Mouse (Mus musculus) heart, postnatal 10 days (tissue): ENCODE data around the gene Cbfa2t2. TPM values are rescaled to one million over a fixed set of nuclear protein-coding genes. Genes with fewer than 3 reads are reported as not detected.

Experiments
- DNase-seq, 2 experiments: peaks; one replicate each; pipeline ENCODE4 v3.0.0; 2021
- intact Hi-C: fragments of 180-260 bp; cut with DNase I; formaldehyde crosslinking; loops from one replicate; pipeline ENCODE4 v1.15.1; 2025
- total RNA-seq, 2 experiments: library from RNA; stranded (reverse); gene quantifications; 2 replicates each; pipeline ENCODE4 v1.2.3; 2021

Gene Cbfa2t2
- total RNA-seq, 2 experiments from 2014 or later, result 23.5 to 25.3 TPM

- intact Hi-C loops, result no loop called here
- DNase-seq, result no peak
Measured at GRCm38 (mm10) chr2:154423548-154423947, 12.7 kb upstream of the Cbfa2t2 start.

- DNase-seq, result no peak
- intact Hi-C loops, result no loop called here
Measured at GRCm38 (mm10) chr2:154425522-154425921, 10.8 kb upstream of the Cbfa2t2 start.

GRCm38 (mm10) chr2:154426188-154426904 lies 9.9 kb upstream of the Cbfa2t2 start:
- intact Hi-C loops, result no loop called here
- no peak for DNase-seq

GRCm38 (mm10) chr2:154426905-154427852 lies 9.1 kb upstream of the Cbfa2t2 start:
- intact Hi-C loops, result no loop called here
- no peak for DNase-seq

- intact Hi-C loops, result no loop called here
Measured at GRCm38 (mm10) chr2:154427853-154428360, 8.4 kb upstream of the Cbfa2t2 start.

GRCm38 (mm10) chr2:154430566-154430965 lies 5.7 kb upstream of the Cbfa2t2 start:
- intact Hi-C loops, result no loop called here
- DNase-seq, result no peak

More at GRCm38 (mm10) chr2:154427853-154428360, 8.4 kb upstream of the Cbfa2t2 start:
- DNase-seq, result no peak

- intact Hi-C loops, result no loop called here
- DNase-seq, result no peak
Measured at GRCm38 (mm10) chr2:154432696-154433095, 3.6 kb upstream of the Cbfa2t2 start.

- intact Hi-C loops, result no loop called here
- DNase-seq, result no peak
Measured at GRCm38 (mm10) chr2:154433391-154433790, 2.9 kb upstream of the Cbfa2t2 start.

GRCm38 (mm10) chr2:154434690-154435089 lies 1.6 kb upstream of the Cbfa2t2 start:
- intact Hi-C loops, result no loop called here
- no peak for DNase-seq

- intact Hi-C loops, result no loop called here
- peak; percentile 98 to 99 for DNase-seq
Measured at GRCm38 (mm10) chr2:154436076-154436457, 214 bp upstream of the Cbfa2t2 start.

- intact Hi-C loops, result no loop called here
- no peak for DNase-seq
Measured at GRCm38 (mm10) chr2:154437191-154437527, 878 bp downstream of the Cbfa2t2 start.

GRCm38 (mm10) chr2:154440453-154440852 lies 4.2 kb downstream of the Cbfa2t2 start:
- DNase-seq, result no peak
- intact Hi-C loops, result no loop called here

- intact Hi-C loops, result no loop called here
- no peak for DNase-seq
Measured at GRCm38 (mm10) chr2:154447821-154448220, 11.5 kb downstream of the Cbfa2t2 start.

GRCm38 (mm10) chr2:154448633-154449032 lies 12.4 kb downstream of the Cbfa2t2 start:
- no peak for DNase-seq
- intact Hi-C loops, result no loop called here

- no peak for DNase-seq
- intact Hi-C loops, result no loop called here
Measured at GRCm38 (mm10) chr2:154452951-154453350, 16.7 kb downstream of the Cbfa2t2 start.

GRCm38 (mm10) chr2:154454099-154454498 lies 17.8 kb downstream of the Cbfa2t2 start:
- intact Hi-C loops, result no loop called here
- no peak for DNase-seq

- DNase-seq, result peak in 1 of 2 experiments; percentile 20
- intact Hi-C loops, result no loop called here
Measured at GRCm38 (mm10) chr2:154454605-154455004, 18.3 kb downstream of the Cbfa2t2 start.

- intact Hi-C loops, result no loop called here
- DNase-seq, result peak; percentile 77 to 78
Measured at GRCm38 (mm10) chr2:154455776-154456175, 19.5 kb downstream of the Cbfa2t2 start.

- intact Hi-C loops, result no loop called here
- DNase-seq, result no peak
Measured at GRCm38 (mm10) chr2:154456621-154457020, 20.3 kb downstream of the Cbfa2t2 start.

- DNase-seq, result no peak
- intact Hi-C loops, result no loop called here
Measured at GRCm38 (mm10) chr2:154459262-154459661, 23.0 kb downstream of the Cbfa2t2 start.

GRCm38 (mm10) chr2:154459851-154460250 lies 23.6 kb downstream of the Cbfa2t2 start:
- peak; percentile 82 for DNase-seq
- intact Hi-C loops, result no loop called here
